Mouse (Mus musculus) midbrain, postnatal 0 days (tissue): ENCODE data around the gene Hnrnpa1. TPM values are rescaled to one million over a fixed set of nuclear protein-coding genes. Genes with fewer than 3 reads are reported as not detected.

Experiments used
- ATAC-seq: fragments of 200-750 bp; cut with Nextera tagmentation; 2 replicates; pipeline ENCODE4 v1.8.0; 2017; ENCODE audit warnings: moderate number of reproducible peaks, mild to moderate bottlenecking, moderate TSS enrichment, moderate library complexity; ENCODE audit not compliant: low FRiP score
- DNase-seq: peaks from one replicate; pipeline ENCODE4 v3.0.0-alpha.2; 2015; ENCODE audit warnings: low spot score
- H3K27ac ChIP-seq: fragments of 300-500 bp; sonication (generic); 2 replicates; pipeline ENCODE4 v1.5.1; 2014; ENCODE audit warnings: low read depth, mild to moderate bottlenecking, low read length, mixed read lengths
- H3K27me3 ChIP-seq: fragments of 300-500 bp; sonication (generic); 2 replicates; pipeline ENCODE4 v1.6.1; 2014; ENCODE audit warnings: low read length, control low read depth, mixed read lengths; ENCODE audit not compliant: insufficient read depth
- H3K36me3 ChIP-seq: fragments of 300-500 bp; sonication (generic); 2 replicates; pipeline ENCODE4 v1.6.1; 2014; ENCODE audit warnings: low read length, control low read depth, mixed read lengths; ENCODE audit not compliant: insufficient read depth
- H3K4me1 ChIP-seq: fragments of 300-500 bp; sonication (generic); 2 replicates; pipeline ENCODE4 v1.6.1; 2014; ENCODE audit warnings: mild to moderate bottlenecking, control low read depth, antibody characterized with exemption, low read length, mixed read lengths; ENCODE audit not compliant: insufficient read depth
- H3K4me2 ChIP-seq: fragments of 300-500 bp; sonication (generic); 2 replicates; pipeline ENCODE4 v1.6.1; 2014; ENCODE audit warnings: low read depth, mild to moderate bottlenecking, low read length, mixed read lengths; ENCODE audit not compliant: poor library complexity, severe bottlenecking
- H3K4me3 ChIP-seq: fragments of 300-500 bp; sonication (generic); 2 replicates; pipeline ENCODE4 v1.5.1; 2014; ENCODE audit warnings: low read depth, mild to moderate bottlenecking, low read length, moderate library complexity
- H3K9ac ChIP-seq: fragments of 300-500 bp; sonication (generic); replicated peaks from 2 replicates; pipeline ENCODE4 v1.6.1; 2014; ENCODE audit warnings: mild to moderate bottlenecking, low read length, moderate library complexity, mixed read lengths; ENCODE audit not compliant: poor library complexity, severe bottlenecking
- H3K9me3 ChIP-seq: fragments of 300-500 bp; sonication (generic); 2 replicates; pipeline ENCODE4 v1.6.1; 2016; ENCODE audit warnings: low read length, control low read depth
- CTCF ChIP-seq: IDR thresholded peaks from 2 replicates; pipeline ENCODE4 v1.5.1; 2016; ENCODE audit warnings: antibody characterized with exemption, mild to moderate bottlenecking
- WGBS: fragments of 180-500 bp; shearing (Covaris S2); extraction: QIAGEN DNeasy Blood & Tissue Kit; methylation state at CpG from one replicate; pipeline ENCODE4 v1.1.7; 2014; 5-methylcytosine and 5-hydroxymethylcytosine counted together
- polyA plus RNA-seq: library from polyadenylated mRNA; unstranded; fragments of >200 nt; fragmentation: Nextera tagmentation; extraction: Ambion mirVana; gene quantifications from 2 replicates; pipeline ENCODE4 v1.2.1, GENCODE M21; 2015
- total RNA-seq: library from RNA; depleted of rRNA; stranded (reverse); fragments of >200 nt; gene quantifications from 2 replicates; pipeline ENCODE4 v1.2.3, GENCODE M21; 2014; rRNA removed

Gene Hnrnpa1
- 142 and 190 TPM in 2 replicates for total RNA-seq
- polyA plus RNA-seq = 540 and 609 TPM in 2 replicates

DNA sequence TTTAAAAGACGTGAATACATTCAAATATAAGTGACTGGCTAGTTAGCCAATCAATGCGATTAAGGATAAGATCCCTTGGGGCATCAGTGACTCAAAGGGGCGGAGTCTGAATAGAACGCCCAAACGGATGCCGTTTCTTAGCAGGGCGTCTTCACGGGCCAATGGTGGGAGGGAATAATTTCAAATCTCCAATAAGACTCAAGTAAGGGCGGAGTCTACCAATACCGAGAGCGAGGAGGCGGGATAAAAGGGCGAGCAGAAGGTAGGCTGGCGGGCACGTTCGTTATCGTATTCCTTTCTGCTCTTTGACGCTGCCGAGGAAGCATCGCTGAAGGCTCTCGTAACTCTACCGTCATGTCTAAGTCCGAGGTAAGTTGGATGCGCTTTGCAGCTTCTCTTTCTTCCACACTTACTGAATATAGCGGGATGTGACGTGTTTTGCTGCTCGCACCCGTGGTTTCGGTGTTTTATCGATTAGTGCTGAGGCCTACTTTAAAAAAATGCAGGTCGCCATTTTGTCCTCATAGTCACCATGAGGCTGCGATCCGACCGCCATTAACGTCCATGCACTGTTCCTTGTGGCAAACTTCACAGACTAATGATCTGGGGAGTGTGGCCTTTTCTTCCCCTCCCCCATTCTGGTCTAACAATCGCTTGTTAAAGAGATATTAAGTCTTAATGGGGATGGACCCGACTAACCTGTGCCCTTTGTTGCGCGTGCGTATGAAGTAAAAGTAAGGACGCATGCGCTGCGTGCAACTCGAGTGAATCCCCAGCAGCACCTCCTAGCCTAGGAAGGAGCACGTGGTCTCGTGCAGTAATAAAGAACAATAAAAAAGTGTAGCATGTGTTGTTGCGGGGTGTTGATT is at the start of gene Hnrnpa1:
Hnrnpa1 (plus strand) TSS at position 273 of the 869 bp plus-strand sequence.
- DNase-seq = peak; percentile 99
- no peak for TF ChIP-seq CTCF
- Histone ChIP-seq H3K9ac (peak within 1 kb of the TSS; percentile 85), H3K4me1 (no peaks in the 10 kb centered on the region), H3K9me3 (no peaks in the 10 kb centered on the region), H3K4me2 (peak within 1 kb of the TSS; percentile 63), H3K36me3 (peaks cover 19% of the 10 kb centered on the region), H3K27ac (peak within 1 kb of the TSS; percentile 97), H3K27me3 (no peaks in the 10 kb centered on the region), H3K4me3 (peak within 1 kb of the TSS; percentile 65)
- under 1% methylated on average over 47 of the region's 47 CpGs for WGBS
- peak; percentile 94 for ATAC-seq

DNA sequence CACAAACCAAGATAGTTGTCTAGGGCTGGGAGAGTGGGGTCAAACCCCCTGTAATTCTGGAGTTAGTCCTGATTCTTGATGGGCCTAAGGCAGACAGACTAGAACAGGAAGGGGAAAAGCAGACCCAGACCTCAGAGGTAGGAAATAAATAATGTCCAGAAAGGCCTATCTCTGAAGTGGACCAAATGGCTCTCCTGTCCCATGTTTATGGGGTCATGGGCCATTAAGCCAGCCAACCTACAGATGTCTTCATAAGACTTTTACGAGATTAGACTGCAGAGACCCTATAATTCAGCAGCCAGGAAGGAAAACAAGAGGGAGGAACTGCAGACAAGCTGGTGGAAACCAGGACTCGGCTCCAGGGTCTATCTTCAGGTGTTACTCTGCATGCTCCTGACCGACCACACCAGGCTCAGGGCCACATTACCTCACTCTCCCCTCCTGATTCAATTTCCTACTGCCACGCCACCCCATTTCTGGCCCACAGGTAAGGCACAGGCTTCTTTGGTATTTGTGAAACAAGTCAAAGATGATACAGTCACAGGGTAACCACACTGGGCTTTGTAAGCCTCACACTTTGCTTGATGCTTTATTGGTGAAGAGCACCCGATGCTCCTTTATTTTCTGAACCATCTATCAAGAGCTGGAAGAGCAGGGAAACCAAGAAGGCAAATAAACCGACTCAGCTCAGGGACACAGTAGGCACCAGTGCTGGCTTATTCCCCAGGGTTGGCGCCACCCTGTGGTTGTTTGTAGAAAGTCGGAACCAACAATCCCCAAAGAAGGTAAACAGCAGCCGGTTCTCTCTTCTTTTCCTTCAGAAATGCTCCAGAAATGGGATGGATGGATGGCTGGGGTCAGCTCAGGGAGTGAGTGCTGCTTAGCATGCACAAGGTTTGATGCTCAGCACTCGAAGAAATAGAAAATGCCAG is 49.4 kb upstream of the Hnrnpa1 start:
- no peak for ATAC-seq
- peak; percentile 74 for DNase-seq
- WGBS = 66% methylated on average over 10 of the region's 10 CpGs

GRCm38 (mm10) chr15:103193606-103194005 is 46.6 kb upstream of the Hnrnpa1 start:
- peaks cover 17% of the 10 kb centered on the region for H3K36me3 ChIP-seq
- H3K27ac ChIP-seq = no peak overlapping the region
- H3K4me2 ChIP-seq = no peak overlapping the region
- ATAC-seq (no peak), DNase-seq (no peak)
- no peaks in the 10 kb centered on the region for H3K4me1 ChIP-seq
- no peak overlapping the region for H3K9ac ChIP-seq
- H3K27me3 ChIP-seq = no peaks in the 10 kb centered on the region
- no peak for TF ChIP-seq CTCF
- WGBS = 85% methylated on average over 2 of the region's 2 CpGs
- H3K4me3 ChIP-seq = no peak overlapping the region
- H3K9me3 ChIP-seq = no peaks in the 10 kb centered on the region

More for the DNA sequence above, 49.4 kb upstream of the Hnrnpa1 start:
- H3K27me3 ChIP-seq = no peaks in the 10 kb centered on the region
- no peaks in the 10 kb centered on the region for H3K4me1 ChIP-seq
- H3K4me3 ChIP-seq = no peak overlapping the region
- H3K9ac ChIP-seq = no peak overlapping the region
- 0 out of 2 replicates have a peak, but pooled peaks cover 7% of the 10 kb centered on the region for H3K36me3 ChIP-seq
- H3K4me2 ChIP-seq = no peak overlapping the region
- no peak overlapping the region for H3K27ac ChIP-seq
- no peaks in the 10 kb centered on the region for H3K9me3 ChIP-seq
- peak; percentile 80 for TF ChIP-seq CTCF

DNA sequence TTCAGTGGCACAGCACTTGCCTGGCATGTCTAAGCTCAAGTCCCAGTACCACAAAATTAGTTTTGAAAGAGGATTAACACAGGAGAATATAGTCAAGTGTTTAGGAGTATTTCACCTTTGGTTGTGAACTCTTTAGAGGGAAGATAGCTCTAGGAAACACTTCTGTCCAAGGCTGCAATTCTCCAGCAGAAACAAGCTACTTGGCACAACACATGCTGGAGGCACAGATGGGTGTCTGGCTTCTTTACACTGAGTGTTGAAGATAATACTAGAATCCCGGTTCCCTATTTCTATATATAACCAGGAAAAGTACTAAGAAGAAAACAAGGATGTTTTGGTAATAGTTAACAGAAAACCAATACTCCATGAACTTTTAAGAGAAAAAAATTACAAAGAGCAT is 43.4 kb upstream of the Hnrnpa1 start:
- Histone ChIP-seq H3K27ac (no peak overlapping the region), H3K4me1 (no peaks in the 10 kb centered on the region), H3K9me3 (no peaks in the 10 kb centered on the region), H3K9ac (no peak overlapping the region), H3K4me3 (no peak overlapping the region), H3K4me2 (no peak overlapping the region), H3K27me3 (no peaks in the 10 kb centered on the region), H3K36me3 (peaks cover 28% of the 10 kb centered on the region)
- no peak for TF ChIP-seq CTCF
- WGBS = 86% methylated on average over 1 of the region's 1 CpGs
- no peak for ATAC-seq
- DNase-seq = no peak

- H3K4me1 ChIP-seq = no peaks in the 10 kb centered on the region
- peaks cover 28% of the 10 kb centered on the region for H3K36me3 ChIP-seq
- H3K27me3 ChIP-seq = no peaks in the 10 kb centered on the region
- H3K27ac ChIP-seq = no peak overlapping the region
- H3K9me3 ChIP-seq = no peaks in the 10 kb centered on the region
- H3K4me3 ChIP-seq = no peak overlapping the region
- no peak for ATAC-seq
- H3K4me2 ChIP-seq = no peak overlapping the region
- 85% methylated on average over 4 of the region's 4 CpGs for WGBS
- DNase-seq = no peak
- TF ChIP-seq CTCF = no peak
- no peak overlapping the region for H3K9ac ChIP-seq
Observed at GRCm38 (mm10) chr15:103197785-103198184, 42.4 kb upstream of the Hnrnpa1 start.
